9 mouse cellular contexts compared by ENCODE assay signal in the genomic region with DNA sequence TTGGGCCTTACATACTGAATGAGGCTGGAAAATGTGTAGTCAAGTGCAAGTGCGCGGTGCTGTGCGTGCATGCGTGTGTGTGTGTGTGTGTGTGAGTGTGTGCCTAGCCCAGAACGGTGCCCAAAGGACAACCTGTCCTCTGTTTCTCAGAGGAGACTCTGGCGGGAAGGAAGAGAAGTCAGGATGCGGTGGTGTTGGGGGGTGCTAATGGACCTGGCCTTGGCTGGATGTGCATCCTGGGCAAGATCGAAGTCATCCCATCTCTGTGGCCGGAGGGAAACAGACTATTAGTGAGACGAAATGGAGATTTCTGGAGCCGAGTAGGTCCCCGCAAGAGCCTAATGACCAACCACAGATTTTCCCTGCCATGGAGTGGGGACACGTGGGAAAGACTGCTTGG. TPM values are rescaled to one million over a fixed set of nuclear protein-coding genes. Genes with fewer than 3 reads are reported as not detected.
DNase-seq lines count a peak whose midpoint lies in the region; ATAC-seq and TF ChIP-seq lines count a peak whose summit lies in the region.
"Had no signal": no experiment of that assay in that cellular context is flagged by ENCODE, and none has a peak within 500 bp of the region (broad histone marks: within the 10 kb centered on the region; RNA-seq: fewer than 3 reads in every experiment).

No protein-coding gene starts in this region.

- H3K4me3 ChIP-seq in MEL (ENCODE audit: control insufficient read depth in 1 of 2, insufficient read depth in 1 of 2, low read depth in 2 of 2, low read length in 2 of 2): peak overlapping the region; percentile 65 to 85
- peak overlapping the region; percentile 60 for H3K4me3 ChIP-seq in forebrain, embryonic 16.5 days (replicated peaks; ENCODE audit: low read length)
- H3K4me3 ChIP-seq in midbrain, postnatal 0 days (ENCODE audit: low read depth, low read length): peak overlapping the region; percentile 47

- peak; percentile 32 for DNase-seq in gastrocnemius, postnatal 25 days
- DNase-seq in gastrocnemius, adult 8-10 months (ENCODE audit: low spot score in 2 of 2): no peak
- no peak for DNase-seq in MEL (ENCODE audit: low read depth, low spot score)
- peak; percentile 30 to 50 for DNase-seq in kidney, postnatal 4 days
- DNase-seq in midbrain, postnatal 0 days (ENCODE audit: low spot score): no peak
- no peak for DNase-seq in ovary, postnatal 10 days (ENCODE audit: low spot score)
- DNase-seq in embryo, embryonic 9.5 days (ENCODE audit: extremely low spot score): no peak

- H3K9me3 ChIP-seq in MEL (replicated peaks; ENCODE audit: insufficient read depth, low read length): no peaks in the 10 kb centered on the region
- H3K9me3 ChIP-seq in forebrain, embryonic 16.5 days (ENCODE audit: control insufficient read depth, low read length): no peaks in the 10 kb centered on the region
- no peaks in the 10 kb centered on the region for H3K9me3 ChIP-seq in midbrain, postnatal 0 days (ENCODE audit: low read length)

- H3K9ac ChIP-seq in MEL (ENCODE audit: control insufficient read depth, low read depth, low read length, poor library complexity, severe bottlenecking): peak overlapping the region; percentile 79
- peak overlapping the region; percentile 51 for H3K9ac ChIP-seq in forebrain, embryonic 16.5 days (replicated peaks; ENCODE audit: low read depth, low read length)
- H3K9ac ChIP-seq in midbrain, postnatal 0 days (replicated peaks; ENCODE audit: low read length, poor library complexity, severe bottlenecking): 0 out of 2 replicates have a peak overlapping the region, but pooled peaks have one; percentile 33

- no peak for TF ChIP-seq POLR2A in MEL (IDR thresholded peaks at IDR 0.05; ENCODE audit: control insufficient read depth in 1 of 2, insufficient read depth in 1 of 2, low read depth in 1 of 2, low read length in 2 of 2, poor library complexity in 1 of 2)

- peaks cover 0 to 11% of the 10 kb centered on the region in 2 experiments; a peak in 2 of 4 replicates for H3K36me3 ChIP-seq in MEL (ENCODE audit: control insufficient read depth in 1 of 2, insufficient read depth in 2 of 2, low read length in 2 of 2)
- H3K36me3 ChIP-seq in forebrain, embryonic 16.5 days (ENCODE audit: control insufficient read depth, insufficient read depth): 0 out of 2 replicates have a peak, but pooled peaks cover 3% of the 10 kb centered on the region
- H3K36me3 ChIP-seq in midbrain, postnatal 0 days (ENCODE audit: insufficient read depth, low read length): no peaks in the 10 kb centered on the region

- ATAC-seq in forebrain, embryonic 16.5 days: no peak
- no peak for ATAC-seq in midbrain, postnatal 0 days (ENCODE audit: low FRiP score)

- H3K79me2 ChIP-seq in MEL (ENCODE audit: control insufficient read depth, insufficient read depth, low read length, poor library complexity): peaks cover 13% of the 10 kb centered on the region

- H3K27me3 ChIP-seq in MEL (ENCODE audit: control insufficient read depth in 1 of 2, insufficient read depth in 2 of 2, low read length in 2 of 2): no peaks in the 10 kb centered on the region
- H3K27me3 ChIP-seq in forebrain, embryonic 16.5 days (replicated peaks; ENCODE audit: control insufficient read depth, insufficient read depth, low read length): no peaks in the 10 kb centered on the region
- peaks cover 8% of the 10 kb centered on the region; the same call in 1 of the 2 replicates for H3K27me3 ChIP-seq in midbrain, postnatal 0 days (ENCODE audit: insufficient read depth, low read length)

- 4% methylated on average over 13 of the region's 13 CpGs for WGBS in forebrain, embryonic 16.5 days
- WGBS in midbrain, postnatal 0 days: 7% methylated on average over 13 of the region's 13 CpGs

- no peak for TF ChIP-seq EP300 in MEL (IDR thresholded peaks at IDR 0.05; ENCODE audit: low read depth in 1 of 2, low read length in 2 of 2)

- no peak for TF ChIP-seq RAD21 in MEL (IDR thresholded peaks at IDR 0.05; ENCODE audit: low read depth, low read length)

- peak overlapping the region; percentile 81 for H3K27ac ChIP-seq in MEL (ENCODE audit: control insufficient read depth, low read depth, low read length)
- peak overlapping the region; percentile 72 for H3K27ac ChIP-seq in forebrain, embryonic 16.5 days (ENCODE audit: low read length)
- peak overlapping the region; percentile 63 for H3K27ac ChIP-seq in midbrain, postnatal 0 days (ENCODE audit: low read depth, low read length)

- peaks cover 0 to 24% of the 10 kb centered on the region in 2 experiments; a peak in 2 of 4 replicates for H3K4me1 ChIP-seq in MEL (ENCODE audit: control insufficient read depth in 1 of 2, insufficient read depth in 2 of 2, low read length in 2 of 2)
- H3K4me1 ChIP-seq in forebrain, embryonic 16.5 days (replicated peaks; ENCODE audit: control insufficient read depth, insufficient read depth, low read length): peaks cover 27% of the 10 kb centered on the region
- peaks cover 14% of the 10 kb centered on the region; the same call in 1 of the 2 replicates for H3K4me1 ChIP-seq in midbrain, postnatal 0 days (ENCODE audit: insufficient read depth, low read length)

- H3K4me2 ChIP-seq in forebrain, embryonic 16.5 days (ENCODE audit: low read length): peak overlapping the region; percentile 86
- H3K4me2 ChIP-seq in midbrain, postnatal 0 days (ENCODE audit: low read depth, low read length, poor library complexity, severe bottlenecking): peak overlapping the region; percentile 98

- no peak for TF ChIP-seq CTCF in MEL (IDR thresholded peaks at IDR 0.05 in 2 of 3, conservative IDR thresholded peaks at IDR 0.05 in 1 of 3; ENCODE audit: control insufficient read depth in 1 of 3, insufficient read depth in 1 of 3, low read depth in 2 of 3, low read length in 3 of 3, poor library complexity in 1 of 3, severe bottlenecking in 1 of 3)
- TF ChIP-seq CTCF in midbrain, postnatal 0 days (IDR thresholded peaks at IDR 0.05): no peak

TF ChIP-seq in MEL, 35 proteins besides CTCF, POLR2A, EP300 and RAD21:
- TF ChIP-seq USF1 (IDR thresholded peaks at IDR 0.05; ENCODE audit: low read depth, low read length) (0 out of 2 replicates have a peak, but pooled peaks have one; percentile 4), CHD1 (IDR thresholded peaks at IDR 0.05; ENCODE audit: low read depth, low read length) (no peak), JUND (IDR thresholded peaks at IDR 0.05; ENCODE audit: low read depth, low read length) (no peak), MAX (IDR thresholded peaks at IDR 0.05; ENCODE audit: low read length) (no peak; the same call in 1 of the 2 replicates), E2F4 (IDR thresholded peaks at IDR 0.05; ENCODE audit: borderline replicate concordance, low read depth, low read length) (no peak), TAL1 (IDR thresholded peaks at IDR 0.05; ENCODE audit: low read length) (no peak), KAT2A (conservative IDR thresholded peaks at IDR 0.05; ENCODE audit: low read depth, low read length) (no peak)
TF ChIP-seq in MEL: peak in this region for 1.

RNA-seq across cellular contexts. Expression of gene Trip10, which starts 0.5 kb away (rescaled TPM):
- total RNA-seq in gastrocnemius, postnatal 25 days (2021): 100 to 1,000 TPM; 132 to 134 TPM
- total RNA-seq in gastrocnemius, adult 8-10 months (2022): 100 to 1,000 TPM; 169 to 191 (median 176) TPM
- total RNA-seq in MEL (2012; rRNA removed): 8.9 and 10.9 TPM in 2 replicates
- 10 to 100 TPM in 1 of 2 experiments, not detected in 1; 20.8 TPM for polyA plus RNA-seq in MEL (2012; ENCODE audit: insufficient read depth in 1 of 2, insufficient read length in 2 of 2, low read depth in 1 of 2, low replicate concordance in 2 of 2, missing spikeins in 1 of 2)
- 12.0 and 14.2 TPM in 2 replicates for polyA plus RNA-seq in forebrain, embryonic 16.5 days (2015; fragmentation: Nextera tagmentation; extraction: Ambion mirVana)
- 3.8 and 5.5 TPM in 2 replicates for total RNA-seq in midbrain, postnatal 0 days (2014; rRNA removed)
- polyA plus RNA-seq in midbrain, postnatal 0 days (2015; fragmentation: Nextera tagmentation; extraction: Ambion mirVana): 5.4 and 5.5 TPM in 2 replicates

RNA-seq across cellular contexts. Expression of gene Gpr108, which starts 0.5 kb away (rescaled TPM):
- 10 to 100 TPM; 20.7 to 22.7 TPM for total RNA-seq in gastrocnemius, postnatal 25 days (2021)
- total RNA-seq in gastrocnemius, adult 8-10 months (2022): 10 to 100 TPM; 24.3 to 28.1 (median 26.3) TPM
- total RNA-seq in MEL (2012; rRNA removed): 21.8 and 22.1 TPM in 2 replicates
- polyA plus RNA-seq in MEL (2012; ENCODE audit: insufficient read depth in 1 of 2, insufficient read length in 2 of 2, low read depth in 1 of 2, low replicate concordance in 2 of 2, missing spikeins in 1 of 2): 10 to 100 TPM in 1 of 2 experiments, not detected in 1; 35.9 TPM
- 18.2 and 18.3 TPM in 2 replicates for polyA plus RNA-seq in forebrain, embryonic 16.5 days (2015; fragmentation: Nextera tagmentation; extraction: Ambion mirVana)
- 19.2 and 20.9 TPM in 2 replicates for total RNA-seq in midbrain, postnatal 0 days (2014; rRNA removed)
- polyA plus RNA-seq in midbrain, postnatal 0 days (2015; fragmentation: Nextera tagmentation; extraction: Ambion mirVana): 22.6 and 23.1 TPM in 2 replicates

RNA-seq across cellular contexts. Expression of gene C3, which starts 20.8 kb away (rescaled TPM):
- total RNA-seq in gastrocnemius, postnatal 25 days (2021): 10 to 100 TPM in 1 of 2 experiments, 1 to 10 TPM in 1; 2.5 to 26.2 TPM
- 10 to 100 TPM in 3 of 4 experiments, 1 to 10 TPM in 1; 8.4 to 33.5 (median 14.9) TPM for total RNA-seq in gastrocnemius, adult 8-10 months (2022)
- total RNA-seq in MEL (2012; rRNA removed): 0.35 and 0.59 TPM in 2 replicates
- polyA plus RNA-seq in MEL (2012; ENCODE audit: insufficient read depth in 1 of 2, insufficient read length in 2 of 2, low read depth in 1 of 2, low replicate concordance in 2 of 2, missing spikeins in 1 of 2): 1 to 10 TPM in 1 of 2 experiments, not detected in 1; 3.2 TPM
- 0.65 and 1.2 TPM in 2 replicates for polyA plus RNA-seq in forebrain, embryonic 16.5 days (2015; fragmentation: Nextera tagmentation; extraction: Ambion mirVana)
- total RNA-seq in midbrain, postnatal 0 days (2014; rRNA removed): 0.49 and 8.6 TPM in 2 replicates
- 1.7 and 2.9 TPM in 2 replicates for polyA plus RNA-seq in midbrain, postnatal 0 days (2015; fragmentation: Nextera tagmentation; extraction: Ambion mirVana)

RNA-seq across cellular contexts. Expression of gene Vav1, which starts 30.1 kb away (rescaled TPM):
- under 1 TPM; 0.33 to 0.56 TPM for total RNA-seq in gastrocnemius, postnatal 25 days (2021)
- total RNA-seq in gastrocnemius, adult 8-10 months (2022): under 1 TPM; 0.17 to 0.48 (median 0.32) TPM
- total RNA-seq in MEL (2012; rRNA removed): 81.8 and 86.7 TPM in 2 replicates
- polyA plus RNA-seq in MEL (2012; ENCODE audit: insufficient read depth in 1 of 2, insufficient read length in 2 of 2, low read depth in 1 of 2, low replicate concordance in 2 of 2, missing spikeins in 1 of 2): 10 to 100 TPM in 1 of 2 experiments, not detected in 1; 99.6 TPM
- 1.1 and 1.3 TPM in 2 replicates for polyA plus RNA-seq in forebrain, embryonic 16.5 days (2015; fragmentation: Nextera tagmentation; extraction: Ambion mirVana)
- 1.5 and 2.7 TPM in 2 replicates for total RNA-seq in midbrain, postnatal 0 days (2014; rRNA removed)
- polyA plus RNA-seq in midbrain, postnatal 0 days (2015; fragmentation: Nextera tagmentation; extraction: Ambion mirVana): 1.7 and 2.0 TPM in 2 replicates

RNA-seq across cellular contexts. Expression of gene Tnfsf14, which starts 54.8 kb away (rescaled TPM):
- not detected for total RNA-seq in gastrocnemius, postnatal 25 days (2021)
- total RNA-seq in gastrocnemius, adult 8-10 months (2022): not detected
- total RNA-seq in MEL (2012; rRNA removed): not detected in 2 replicates
- not detected for polyA plus RNA-seq in MEL (2012; ENCODE audit: insufficient read depth in 1 of 2, insufficient read length in 2 of 2, low read depth in 1 of 2, low replicate concordance in 2 of 2, missing spikeins in 1 of 2)
- not detected in 2 replicates for polyA plus RNA-seq in forebrain, embryonic 16.5 days (2015; fragmentation: Nextera tagmentation; extraction: Ambion mirVana)
- total RNA-seq in midbrain, postnatal 0 days (2014; rRNA removed): not detected in 2 replicates
- polyA plus RNA-seq in midbrain, postnatal 0 days (2015; fragmentation: Nextera tagmentation; extraction: Ambion mirVana): not detected in 2 replicates
- total RNA-seq: heart, postnatal 10 days had no signal

Comparison
In these comparisons a context has a peak if more than half of its experiments do, and no peak if none do; other contexts are left out.
1. DNase-seq: peak in gastrocnemius, postnatal 25 days (single experiment) and kidney, postnatal 4 days (2 of 2); none in gastrocnemius, adult 8-10 months (0 of 2), MEL (single experiment), midbrain, postnatal 0 days (single experiment), ovary, postnatal 10 days (single experiment) and embryo, embryonic 9.5 days (single experiment).
2. RNA of gene Trip10, which starts 0.5 kb away (total RNA-seq): 169 to 191 TPM in gastrocnemius, adult 8-10 months and 132 to 134 TPM in gastrocnemius, postnatal 25 days; 8.9 to 10.9 TPM in MEL and 3.8 to 5.5 TPM in midbrain, postnatal 0 days; every median in the first group is over 10 times any median in the second.
3. Peak in every context shown above with its lines, with median percentiles within 50 percentile points of each other: H3K27ac ChIP-seq, H3K4me3 ChIP-seq and H3K9ac ChIP-seq.